Mouse (Mus musculus) MEL (cell line): Measurements from ENCODE around the gene Il31. TPM values are rescaled to one million over a fixed set of nuclear protein-coding genes. Genes with fewer than 3 reads are reported as not detected.

Experiments used
- DNase-seq: peaks from one replicate; pipeline ENCODE4 v3.0.0; 2011; ENCODE audit warnings: low read depth, low spot score
- H3K27ac ChIP-seq: 2 replicates; pipeline ENCODE4 v1.5.1; 2012; ENCODE audit warnings: low read depth, mild to moderate bottlenecking, control low read depth, low read length, moderate library complexity; ENCODE audit not compliant: control insufficient read depth
- H3K27me3 ChIP-seq, 2 experiments: fragments of 150-350 bp in 1 of 2; sonication (generic) in 1 of 2; 2 replicates each; pipeline ENCODE4 v1.6.1; 2012; ENCODE audit warnings: low read length in 2 of 2, mild to moderate bottlenecking in 2 of 2, improper control_type of control experiment in 1 of 2, moderate library complexity in 1 of 2; ENCODE audit not compliant: insufficient read depth in 2 of 2, control insufficient read depth in 1 of 2
- H3K36me3 ChIP-seq, 2 experiments: 2 replicates each; pipeline ENCODE4 v1.6.1; 2012 to 2014; ENCODE audit warnings: low read length in 2 of 2, improper control_type of control experiment in 1 of 2, inconsistent platforms in 1 of 2, mild to moderate bottlenecking in 1 of 2; ENCODE audit not compliant: insufficient read depth in 2 of 2, control insufficient read depth in 1 of 2
- H3K4me1 ChIP-seq, 2 experiments: fragments of 150-350 bp in 1 of 2; sonication (generic) in 1 of 2; 2 replicates each; pipeline ENCODE4 v1.6.1; 2012; ENCODE audit warnings: low read length in 2 of 2, improper control_type of control experiment in 1 of 2, mild to moderate bottlenecking in 1 of 2; ENCODE audit not compliant: insufficient read depth in 2 of 2, control insufficient read depth in 1 of 2
- H3K4me3 ChIP-seq, 2 experiments: fragments of 150-350 bp in 1 of 2; sonication (generic) in 1 of 2; 2 replicates each; pipeline ENCODE4 v1.5.1; 2012; ENCODE audit warnings: low read depth in 2 of 2, low read length in 2 of 2, mild to moderate bottlenecking in 2 of 2, moderate library complexity in 2 of 2, control low read depth in 1 of 2, improper control_type of control experiment in 1 of 2; ENCODE audit not compliant: control insufficient read depth in 1 of 2, insufficient read depth in 1 of 2
- H3K79me2 ChIP-seq: 2 replicates; pipeline ENCODE4 v1.6.1; 2012; ENCODE audit warnings: mild to moderate bottlenecking, low read length, moderate library complexity; ENCODE audit not compliant: control insufficient read depth, poor library complexity, insufficient read depth
- H3K9ac ChIP-seq: 2 replicates; pipeline ENCODE4 v1.6.1; 2012; ENCODE audit warnings: low read depth, mild to moderate bottlenecking, control low read depth, low read length, moderate library complexity; ENCODE audit not compliant: control insufficient read depth, poor library complexity, severe bottlenecking
- H3K9me3 ChIP-seq: fragments of 150-350 bp; sonication (generic); replicated peaks from 2 replicates; pipeline ENCODE4 v1.6.1; 2012; ENCODE audit warnings: mild to moderate bottlenecking, low read length, improper control_type of control experiment, moderate library complexity; ENCODE audit not compliant: insufficient read depth
- CHD2 ChIP-seq: IDR thresholded peaks from 2 replicates; pipeline ENCODE4 v1.6.1; 2011; ENCODE audit warnings: low read length, improper control_type of control experiment
- CTCF ChIP-seq, 3 experiments: IDR thresholded peaks in 2 of 3; conservative IDR thresholded peaks in 1 of 3; 2 replicates each; pipeline ENCODE4 v1.5.1; 2011 to 2012; ENCODE audit warnings: low read length in 3 of 3, low read depth in 2 of 3, mild to moderate bottlenecking in 2 of 3, improper control_type of control experiment in 1 of 3, inconsistent platforms in 1 of 3, mixed read lengths in 1 of 3, moderate library complexity in 1 of 3; ENCODE audit not compliant: control insufficient read depth in 1 of 3, insufficient read depth in 1 of 3, poor library complexity in 1 of 3, severe bottlenecking in 1 of 3
- E2F4 ChIP-seq: IDR thresholded peaks from 2 replicates; pipeline ENCODE4 v1.6.1; 2011; ENCODE audit warnings: low read depth, low read length, improper control_type of control experiment, borderline replicate concordance
- ELF1 ChIP-seq: IDR thresholded peaks from 2 replicates; pipeline ENCODE4 v1.6.1; 2014; ENCODE audit warnings: low read depth, mild to moderate bottlenecking, inconsistent platforms, low read length, improper control_type of control experiment, moderate library complexity
- EP300 ChIP-seq, 2 experiments: IDR thresholded peaks; 2 replicates each; pipeline ENCODE4 v1.6.1; 2011; ENCODE audit warnings: improper control_type of control experiment in 2 of 2, low read length in 2 of 2, low read depth in 1 of 2, mild to moderate bottlenecking in 1 of 2
- GABPA ChIP-seq: IDR thresholded peaks from 2 replicates; pipeline ENCODE4 v1.6.1; 2012; ENCODE audit warnings: low read depth, mild to moderate bottlenecking, inconsistent platforms, low read length, improper control_type of control experiment, moderate library complexity
- GATA1 ChIP-seq: IDR thresholded peaks from 2 replicates; pipeline ENCODE4 v1.6.1; 2011; ENCODE audit warnings: low read depth, low read length, improper control_type of control experiment
- HCFC1 ChIP-seq: IDR thresholded peaks from 2 replicates; pipeline ENCODE4 v1.6.1; 2012; ENCODE audit warnings: low read depth, mild to moderate bottlenecking, inconsistent platforms, low read length, improper control_type of control experiment, moderate library complexity
- JUND ChIP-seq: IDR thresholded peaks from 2 replicates; pipeline ENCODE4 v1.6.1; 2011; ENCODE audit warnings: low read depth, mild to moderate bottlenecking, improper control_type of control experiment, low read length
- KAT2A ChIP-seq: conservative IDR thresholded peaks from 2 replicates; pipeline ENCODE4 v1.6.1; 2012; ENCODE audit warnings: low read depth, low read length, improper control_type of control experiment, inconsistent platforms
- MEF2A ChIP-seq: IDR thresholded peaks from 2 replicates; pipeline ENCODE4 v1.6.1; 2014; ENCODE audit warnings: low read depth, mild to moderate bottlenecking, inconsistent platforms, low read length, improper control_type of control experiment; ENCODE audit not compliant: poor library complexity, insufficient replicate concordance, severe bottlenecking; ENCODE audit errors: extremely low read depth
- MYB ChIP-seq: IDR thresholded peaks from 2 replicates; pipeline ENCODE4 v1.6.1; 2011; ENCODE audit warnings: mild to moderate bottlenecking, low read depth, low read length, improper control_type of control experiment
- MYC ChIP-seq: IDR thresholded peaks from 2 replicates; pipeline ENCODE4 v1.6.1; 2011; ENCODE audit warnings: low read depth, mild to moderate bottlenecking, low read length, improper control_type of control experiment, moderate library complexity
- NELFE ChIP-seq: IDR thresholded peaks from 2 replicates; pipeline ENCODE4 v1.6.1; 2011; ENCODE audit warnings: low read depth, low read length, improper control_type of control experiment
- NRF1 ChIP-seq: IDR thresholded peaks from 2 replicates; pipeline ENCODE4 v1.6.1; 2014; ENCODE audit warnings: low read depth, mild to moderate bottlenecking, inconsistent platforms, low read length, improper control_type of control experiment, moderate library complexity; ENCODE audit not compliant: poor library complexity, insufficient read depth, severe bottlenecking
- POLR2A ChIP-seq, 2 experiments: IDR thresholded peaks; 2 replicates each; pipeline ENCODE4 v1.6.1; 2011 to 2012; ENCODE audit warnings: low read length in 2 of 2, mild to moderate bottlenecking in 2 of 2, control low read depth in 1 of 2, improper control_type of control experiment in 1 of 2, low read depth in 1 of 2, moderate library complexity in 1 of 2; ENCODE audit not compliant: control insufficient read depth in 1 of 2, insufficient read depth in 1 of 2, poor library complexity in 1 of 2
- POLR2AphosphoS2 ChIP-seq: IDR thresholded peaks from 2 replicates; pipeline ENCODE4 v1.6.1; 2011; ENCODE audit warnings: low read length, improper control_type of control experiment
- RCOR1 ChIP-seq: IDR thresholded peaks from 2 replicates; pipeline ENCODE4 v1.6.1; 2012; ENCODE audit warnings: low read depth, mild to moderate bottlenecking, inconsistent platforms, low read length, improper control_type of control experiment
- SMC3 ChIP-seq: IDR thresholded peaks from 2 replicates; pipeline ENCODE4 v1.6.1; 2011; ENCODE audit warnings: low read depth, low read length, improper control_type of control experiment
- TBP ChIP-seq: IDR thresholded peaks from 2 replicates; pipeline ENCODE4 v1.8.0; 2011; ENCODE audit warnings: low read depth, low read length, improper control_type of control experiment
- TCF12 ChIP-seq: IDR thresholded peaks from 2 replicates; pipeline ENCODE4 v1.6.1; 2014; ENCODE audit warnings: low read depth, mild to moderate bottlenecking, inconsistent platforms, low read length, improper control_type of control experiment, moderate library complexity
- UBTF ChIP-seq: IDR thresholded peaks from 2 replicates; pipeline ENCODE4 v1.6.1; 2012; ENCODE audit warnings: low read depth, mild to moderate bottlenecking, inconsistent platforms, low read length, improper control_type of control experiment, moderate library complexity, borderline replicate concordance; ENCODE audit not compliant: insufficient read depth
- USF1 ChIP-seq: IDR thresholded peaks from 2 replicates; pipeline ENCODE4 v1.6.1; 2014; ENCODE audit warnings: low read depth, mild to moderate bottlenecking, inconsistent platforms, low read length, improper control_type of control experiment, moderate library complexity
- ZC3H11A ChIP-seq: IDR thresholded peaks from 2 replicates; pipeline ENCODE4 v1.6.1; 2012; ENCODE audit warnings: low read depth, mild to moderate bottlenecking, inconsistent platforms, low read length, improper control_type of control experiment
- ZKSCAN1 ChIP-seq: IDR thresholded peaks from 2 replicates; pipeline ENCODE4 v1.6.1; 2012; ENCODE audit warnings: low read depth, mild to moderate bottlenecking, inconsistent platforms, low read length, improper control_type of control experiment, moderate library complexity
- ZMIZ1 ChIP-seq: IDR thresholded peaks from 2 replicates; pipeline ENCODE4 v1.6.1; 2012; ENCODE audit warnings: low read depth, mild to moderate bottlenecking, inconsistent platforms, low read length, improper control_type of control experiment, moderate library complexity
- polyA plus RNA-seq, 2 experiments: library from polyadenylated mRNA; stranded (reverse) in 1 of 2; unstranded in 1 of 2; fragments of >175 nt in 1 of 2; fragments of >200 nt in 1 of 2; gene quantifications; 2 replicates each; pipeline versions ENCODE4 v1.2.1 to v1.2.4; 2012; ENCODE audit warnings: low replicate concordance in 2 of 2, low read depth in 1 of 2; ENCODE audit not compliant: insufficient read length in 2 of 2, insufficient read depth in 1 of 2, missing spikeins in 1 of 2
- total RNA-seq: library from RNA; depleted of rRNA; stranded (reverse); fragments of 300-350 nt; gene quantifications from 2 replicates; pipeline ENCODE4 v1.2.3, GENCODE M21; 2012

The Il31 gene
- total and polyA plus RNA-seq, 3 experiments, result not detected

GRCm38 (mm10) chr5:123440664-123441063, 48.6 kb downstream of the Il31 start:
- H3K4me3 ChIP-seq, result no peak overlapping the region
- no peak overlapping the region for H3K9ac ChIP-seq
- no peaks in the 10 kb centered on the region for H3K79me2 ChIP-seq
- no peaks in the 10 kb centered on the region for H3K27me3 ChIP-seq
- DNase-seq, result no peak
- no peaks in the 10 kb centered on the region for H3K4me1 ChIP-seq
- H3K36me3 ChIP-seq, result peaks cover 0 to 6% of the 10 kb centered on the region in 2 experiments; a peak in 1 of 4 replicates
- no peak overlapping the region for H3K27ac ChIP-seq
- H3K9me3 ChIP-seq, result no peaks in the 10 kb centered on the region
- no peak for TF ChIP-seq ZC3H11A
- TF ChIP-seq POLR2A (IDR thresholded peaks at IDR 0.05; ENCODE audit: control insufficient read depth in 1 of 2, insufficient read depth in 1 of 2, low read depth in 1 of 2, low read length in 2 of 2, poor library complexity in 1 of 2), result no peak
- no peak for TF ChIP-seq ZMIZ1
- 0 out of 2 replicates have a peak, but pooled peaks have one; percentile 15 for TF ChIP-seq SMC3
- TF ChIP-seq CTCF (IDR thresholded peaks at IDR 0.05 in 2 of 3, conservative IDR thresholded peaks at IDR 0.05 in 1 of 3; ENCODE audit: control insufficient read depth in 1 of 3, insufficient read depth in 1 of 3, low read depth in 2 of 3, low read length in 3 of 3, poor library complexity in 1 of 3, severe bottlenecking in 1 of 3), result peak in 2 of 3 experiments; percentile 13 to 18; a peak in 3 of 6 replicates

- TF ChIP-seq TBP (no peak), POLR2A (IDR thresholded peaks at IDR 0.05; ENCODE audit: control insufficient read depth in 1 of 2, insufficient read depth in 1 of 2, low read depth in 1 of 2, low read length in 2 of 2, poor library complexity in 1 of 2) (no peak), POLR2AphosphoS2 (no peak), SMC3 (peak; percentile 43), ELF1 (no peak), MEF2A (no peak), CHD2 (no peak), ZC3H11A (0 out of 2 replicates have a peak, but pooled peaks have one; percentile 8), KAT2A (no peak), ZKSCAN1 (no peak), UBTF (no peak), CTCF (IDR thresholded peaks at IDR 0.05 in 2 of 3, conservative IDR thresholded peaks at IDR 0.05 in 1 of 3; ENCODE audit: control insufficient read depth in 1 of 3, insufficient read depth in 1 of 3, low read depth in 2 of 3, low read length in 3 of 3, poor library complexity in 1 of 3, severe bottlenecking in 1 of 3) (peak; percentile 37 to 49 (median 46)), TCF12 (no peak), NELFE (no peak), MYB (no peak), GABPA (no peak), E2F4 (no peak), EP300 (IDR thresholded peaks at IDR 0.05; ENCODE audit: low read depth in 1 of 2, low read length in 2 of 2) (no peak), USF1 (no peak), NRF1 (no peak), GATA1 (no peak), JUND (no peak), MYC (no peak), RCOR1 (no peak), HCFC1 (no peak)
- TF ChIP-seq, all 39 proteins: peak for 3
- Histone ChIP-seq H3K79me2 (no peaks in the 10 kb centered on the region), H3K9me3 (no peaks in the 10 kb centered on the region), H3K36me3 (peaks cover 0 to 6% of the 10 kb centered on the region in 2 experiments; a peak in 1 of 4 replicates), H3K9ac (no peak overlapping the region), H3K27me3 (no peaks in the 10 kb centered on the region), H3K4me3 (no peak overlapping the region), H3K4me1 (no peaks in the 10 kb centered on the region), H3K27ac (no peak overlapping the region)
- peak; percentile 16 for DNase-seq
Observed at GRCm38 (mm10) chr5:123439941-123440340, 49.3 kb downstream of the Il31 start.
